Comparison of ENCODE assay signal across 16 mouse cellular contexts in the genomic region with DNA sequence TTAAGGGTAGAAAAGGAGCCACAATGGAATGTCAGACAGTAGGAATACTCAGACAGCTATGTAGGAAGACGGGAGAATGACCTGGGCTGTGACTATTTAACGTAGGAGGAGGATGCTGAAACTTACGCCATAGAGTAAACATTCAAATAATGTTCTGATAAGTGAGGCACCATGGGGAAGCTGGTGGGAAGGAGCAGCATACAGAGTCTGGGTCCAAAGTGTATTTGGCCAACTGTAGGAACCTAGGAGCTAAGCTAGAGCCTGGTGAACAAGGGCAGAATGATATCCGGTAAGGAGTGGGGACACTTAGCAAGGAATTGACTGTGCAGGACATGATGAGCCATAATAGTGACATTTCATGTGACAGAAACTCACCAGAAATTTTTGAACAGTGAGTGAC.
"Had no signal": no experiment of that assay in that cellular context is flagged by ENCODE, and none has a peak within 500 bp of the region (broad histone marks: within the 10 kb centered on the region; RNA-seq: fewer than 3 reads in every experiment).

No protein-coding gene starts in this region.

- H3K36me3 ChIP-seq: neural tube, embryonic 12.5 days; stomach, embryonic 15.5 days had no signal

- H3K4me1 ChIP-seq: stomach, embryonic 15.5 days had no signal

- ATAC-seq: hindbrain, embryonic 16.5 days; lung, postnatal 0 days had no signal

- H3K27me3 ChIP-seq: neural tube, embryonic 12.5 days; stomach, embryonic 15.5 days had no signal

- H3K4me3 ChIP-seq: neural tube, embryonic 12.5 days; stomach, embryonic 15.5 days had no signal

- H3K9ac ChIP-seq: liver, embryonic 14.5 days; lung, embryonic 14.5 days; neural tube, embryonic 12.5 days; stomach, embryonic 15.5 days had no signal

- DNase-seq: kidney, adult 18-20 months; kidney, adult 9 months; kidney, postnatal 14 days; kidney, postnatal 4 days; lung, embryonic 14.5 days; midbrain, embryonic 14.5 days; retina, postnatal 1 day; right cerebral cortex, postnatal 25 days; spleen, adult 18-20 months; thymus, postnatal 25 days had no signal

- H3K27ac ChIP-seq: liver, embryonic 14.5 days; macrophage; neural tube, embryonic 12.5 days; stomach, embryonic 15.5 days had no signal

- H3K4me2 ChIP-seq: lung, embryonic 14.5 days; neural tube, embryonic 12.5 days; stomach, embryonic 15.5 days had no signal

- H3K9me3 ChIP-seq: neural tube, embryonic 12.5 days; stomach, embryonic 15.5 days had no signal
